Mouse (Mus musculus) left cerebral cortex, postnatal 10 days (tissue): ENCODE measurements around the gene Zfp706. TPM values are rescaled to one million over a fixed set of nuclear protein-coding genes. Genes with fewer than 3 reads are reported as not detected.
"Not testable (repeated sequence)": the region's sequence is repeated elsewhere in the genome, so short reads cannot be mapped to it uniquely, and the experiment has no call there.

Source experiments
- DNase-seq, 2 experiments: peaks; one replicate each; pipeline ENCODE4 v3.0.0; 2021 to 2022; ENCODE audit warnings: low spot score in 2 of 2, mixed read lengths in 1 of 2; ENCODE audit errors: extremely low spot score in 1 of 2
- intact Hi-C: fragments of 180-260 bp; cut with DNase I; formaldehyde crosslinking; loops from one replicate; pipeline ENCODE4 v1.15.1; 2025
- total RNA-seq, 2 experiments: library from RNA; stranded (reverse); gene quantifications; 2 replicates each; pipeline ENCODE4 v1.2.3; 2021

The Zfp706 gene
- total RNA-seq, 2 experiments from 2014 or later, result 246 TPM

DNA sequence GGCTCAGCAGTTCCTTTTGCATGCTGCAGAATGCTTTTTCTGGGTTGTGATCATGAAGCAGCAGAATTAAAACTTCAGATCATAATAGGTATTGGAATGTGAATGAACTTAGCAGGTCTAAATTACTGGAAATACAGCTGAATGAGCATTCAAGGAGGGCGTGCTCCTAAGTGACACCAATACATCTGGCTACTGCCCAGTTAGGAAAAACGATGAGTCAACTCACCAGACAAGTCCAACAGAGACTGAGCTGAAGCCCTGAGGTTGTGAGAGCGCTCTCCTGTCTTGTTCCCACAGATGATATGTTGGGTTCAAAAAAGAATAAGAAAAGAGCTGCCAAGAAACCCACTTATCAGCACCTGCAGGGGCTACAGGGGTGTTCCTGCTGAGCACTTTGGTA lies 11.9 kb upstream of the Zfp706 start:
- DNase-seq, result no peak
- intact Hi-C loops, result no loop called here

DNA sequence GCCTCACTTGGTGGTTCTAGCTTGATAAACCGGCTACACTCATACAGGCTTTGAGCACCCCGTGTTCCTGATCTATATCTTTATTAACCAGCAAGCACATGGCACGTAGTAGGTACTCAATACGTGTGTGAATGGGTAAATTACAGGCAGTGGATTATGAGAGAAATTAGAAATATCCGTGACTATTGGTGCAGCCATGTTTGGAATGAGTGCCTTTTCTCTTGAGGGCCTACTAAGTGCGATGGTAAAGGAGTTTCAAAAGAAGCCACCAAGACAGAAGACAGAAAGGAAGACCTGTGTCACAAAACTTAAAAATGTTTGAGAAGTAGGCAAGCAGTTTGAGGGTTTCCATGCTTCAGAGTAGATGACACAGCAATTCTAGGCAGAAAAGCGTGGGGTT lies 4.3 kb upstream of the Zfp706 start:
- no peak for DNase-seq
- intact Hi-C loops, result no loop called here

DNA sequence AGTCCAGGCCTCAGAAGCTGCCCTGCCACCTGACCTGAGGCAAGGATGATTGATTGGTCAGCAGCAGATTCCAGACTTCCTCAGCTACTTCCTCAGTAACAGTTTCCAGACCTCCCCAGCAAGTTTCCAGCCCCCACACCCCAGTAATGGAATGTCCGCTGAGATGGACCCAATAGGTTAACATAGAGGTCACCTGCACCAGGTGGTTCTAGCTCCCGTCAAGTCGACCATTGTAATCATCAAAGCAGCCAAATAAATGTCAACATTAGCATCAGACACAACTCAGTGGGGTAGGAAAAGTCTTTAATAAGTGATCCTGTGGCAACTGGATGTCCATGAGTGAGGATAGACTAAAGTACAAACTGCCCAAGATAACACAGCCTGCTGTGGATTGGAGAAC lies 3.7 kb upstream of the Zfp706 start:
- no peak for DNase-seq
- intact Hi-C loops, result no loop called here

DNA sequence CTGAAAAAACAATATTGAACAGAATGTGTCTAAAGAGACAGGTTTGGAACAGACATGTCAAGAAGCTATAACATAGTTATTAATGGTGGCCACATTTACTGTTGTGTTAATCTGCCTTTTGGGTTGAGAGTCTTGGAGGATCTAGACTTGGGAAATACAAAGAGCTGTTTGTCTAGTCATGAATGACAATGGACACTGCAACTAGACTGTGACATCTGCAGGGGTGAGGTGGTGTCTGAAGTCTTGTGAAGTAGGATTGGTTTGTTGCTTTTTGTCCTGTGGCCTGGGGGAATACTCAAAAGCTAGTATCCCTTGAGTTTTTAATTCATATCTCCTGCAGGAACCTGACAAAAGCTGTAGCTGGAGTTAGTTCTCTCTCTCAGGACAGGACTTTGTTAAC lies 973 bp upstream of the Zfp706 start:
- intact Hi-C loops, result loop anchor here (5.0 to 10.0 kb wide), 2 partner anchors 96 to 216 kb away; no protein-coding TSS in a partner anchor

DNA sequence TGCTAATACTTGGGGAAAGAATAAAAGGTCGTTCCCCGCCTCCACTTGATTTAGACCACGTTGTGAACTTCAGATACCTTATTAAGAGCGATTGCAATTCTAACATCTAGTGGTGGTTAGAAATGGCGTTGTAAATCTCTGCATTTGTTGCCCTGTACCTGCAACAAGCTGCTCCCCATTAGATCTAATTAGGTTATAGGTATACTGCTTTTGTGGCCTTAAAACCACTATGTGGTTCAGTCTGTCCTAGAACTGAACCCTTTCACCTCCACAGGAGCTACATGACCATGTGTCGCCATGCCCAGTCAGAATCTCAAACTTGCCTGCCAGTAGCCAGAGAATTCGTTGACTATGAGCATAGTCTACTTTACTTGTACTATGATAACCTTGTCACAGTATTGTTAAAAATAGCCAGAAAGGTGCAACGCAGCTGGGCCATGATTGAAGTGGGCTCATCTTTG lies 416 bp upstream of the Zfp706 start:
- intact Hi-C loops, result loop anchor here (2.0 to 10.0 kb wide), 3 partner anchors 69 to 216 kb away; no protein-coding TSS in a partner anchor

More for the DNA sequence above, 973 bp upstream of the Zfp706 start:
- no peak for DNase-seq

GRCm38 (mm10) chr15:37006475-37007164 lies 953 bp downstream of the Zfp706 start:
- DNase-seq, result no peak
- intact Hi-C loops, result loop anchor here (2.0 to 10.0 kb wide), 3 partner anchors 68 to 214 kb away; no protein-coding TSS in a partner anchor

More for the DNA sequence above, 416 bp upstream of the Zfp706 start:
- DNase-seq, result no peak

DNA sequence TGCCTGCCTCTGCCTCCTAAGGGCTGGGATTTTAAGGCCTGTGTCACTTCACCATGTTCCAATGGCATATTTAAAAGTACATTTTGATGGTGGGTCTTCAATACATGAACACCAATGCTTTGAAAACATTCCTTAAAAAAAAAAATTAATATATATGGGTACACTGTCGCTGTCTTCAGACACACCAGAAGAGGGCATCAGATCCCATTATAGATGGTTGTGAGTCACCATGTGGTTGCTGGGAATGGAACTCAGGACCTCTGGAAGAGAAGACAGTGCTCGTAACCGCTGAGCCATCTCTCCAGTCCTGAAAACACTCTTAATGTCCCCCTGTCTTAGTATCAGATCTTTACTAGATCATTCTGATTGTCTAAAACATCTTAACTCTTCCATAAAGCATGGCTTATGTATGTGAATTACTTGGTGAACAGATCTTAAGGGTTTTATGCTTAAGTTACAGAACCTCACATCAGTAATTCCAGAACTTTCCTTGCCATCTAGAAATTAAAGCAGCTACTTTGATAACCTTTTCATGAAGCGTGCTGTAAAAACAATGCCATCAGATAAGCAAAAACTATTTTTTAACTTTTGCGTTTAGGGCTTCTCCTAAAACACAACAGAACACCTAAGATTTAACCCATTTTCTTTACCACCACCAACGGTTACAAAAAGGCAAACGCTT lies 1.6 kb downstream of the Zfp706 start:
- DNase-seq, result no peak

DNA sequence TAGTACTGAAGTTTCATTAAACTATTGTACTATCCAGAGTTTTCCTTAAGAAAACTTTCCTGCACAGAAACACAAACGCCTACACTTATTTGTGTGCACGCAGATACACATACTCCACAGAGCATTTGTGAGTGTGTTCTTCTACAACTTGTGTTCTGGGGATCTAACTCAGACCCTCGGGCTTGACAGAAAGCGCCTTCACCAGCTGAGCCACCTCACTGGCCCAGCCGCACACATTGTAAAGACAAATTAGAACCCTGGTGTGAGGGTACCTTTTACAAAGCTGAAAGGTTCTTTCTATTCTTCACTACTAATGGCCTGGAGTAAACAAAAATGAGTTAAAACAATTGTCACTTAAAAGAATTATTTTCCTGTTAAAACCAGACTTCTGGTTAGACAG lies 2.7 kb downstream of the Zfp706 start:
- DNase-seq, result no peak
- intact Hi-C loops, result loop anchor here (5.0 to 10.0 kb wide), 2 partner anchors 100 to 213 kb away; no protein-coding TSS in a partner anchor

More for the DNA sequence above, 1.6 kb downstream of the Zfp706 start:
- intact Hi-C loops, result loop anchor here (2.0 to 10.0 kb wide), 3 partner anchors 67 to 214 kb away; no protein-coding TSS in a partner anchor

DNA sequence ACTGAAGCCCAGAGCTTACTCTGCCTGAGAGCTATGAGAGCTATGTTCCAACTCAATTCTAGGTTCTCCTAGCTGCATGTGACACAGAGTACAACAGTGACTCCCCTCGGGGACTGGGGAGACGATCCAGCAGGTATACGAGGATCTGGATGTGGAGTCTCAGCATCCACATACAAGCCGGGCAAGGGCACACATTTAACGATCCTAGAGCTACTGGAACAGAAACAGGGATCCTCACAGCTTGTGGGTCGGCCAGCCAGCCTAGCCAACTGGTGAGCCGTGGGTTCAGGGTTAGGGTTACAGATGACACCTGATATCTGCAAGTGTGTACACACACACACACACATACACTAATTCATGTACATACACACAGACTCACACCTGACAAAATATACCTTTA lies 5.3 kb downstream of the Zfp706 start:
- DNase-seq, result no peak
- intact Hi-C loops, result loop anchor here (10.0 kb wide), 1 partner anchor 103 kb away; no protein-coding TSS in a partner anchor

DNA sequence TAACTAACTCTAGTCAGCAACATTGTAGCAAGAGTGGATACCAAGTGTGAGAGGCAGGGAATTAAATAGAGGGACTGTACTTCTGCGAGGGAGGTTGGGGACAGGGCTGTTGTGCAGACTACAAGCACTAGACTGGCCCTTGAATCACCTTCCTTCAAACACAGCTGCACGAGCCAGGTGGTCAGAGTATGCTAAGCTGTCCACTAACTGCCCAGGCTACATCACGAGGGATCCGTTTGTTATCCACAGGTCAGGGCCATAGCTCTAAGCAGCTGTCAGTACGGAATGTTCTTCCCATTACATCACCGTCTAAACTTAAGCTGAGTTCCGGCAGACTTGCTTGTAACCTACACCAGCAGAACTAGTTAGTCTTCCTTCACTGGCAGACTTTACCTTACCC lies 8.0 kb downstream of the Zfp706 start:
- intact Hi-C loops, result loop anchor here (10.0 kb wide), 1 partner anchor 105 kb away; no protein-coding TSS in a partner anchor
- not testable (repeated sequence) for DNase-seq

DNA sequence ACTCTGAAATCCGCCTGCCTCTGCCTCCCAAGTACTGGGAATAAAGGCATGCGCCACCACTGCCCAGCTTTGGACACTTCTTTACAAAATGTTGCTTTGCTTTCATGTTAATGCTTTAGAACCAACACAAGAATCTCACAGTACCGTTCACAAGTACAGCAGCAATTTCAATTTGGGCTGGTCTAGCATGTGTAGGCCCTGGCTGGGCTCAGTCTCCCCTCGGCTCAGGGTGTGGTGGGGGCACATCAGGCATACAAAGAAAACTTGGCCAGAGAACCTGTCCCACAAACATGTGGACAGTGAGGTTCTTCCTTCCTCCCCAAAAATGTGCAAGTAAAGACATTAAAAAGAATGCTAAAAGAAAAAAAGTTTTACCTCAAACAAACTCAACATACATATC lies 12.4 kb downstream of the Zfp706 start:
- DNase-seq, result no peak
- intact Hi-C loops, result no loop called here

GRCm38 (mm10) chr15:36994665-36995064 lies 12.9 kb downstream of the Zfp706 start:
- no peak for DNase-seq
- intact Hi-C loops, result no loop called here

DNA sequence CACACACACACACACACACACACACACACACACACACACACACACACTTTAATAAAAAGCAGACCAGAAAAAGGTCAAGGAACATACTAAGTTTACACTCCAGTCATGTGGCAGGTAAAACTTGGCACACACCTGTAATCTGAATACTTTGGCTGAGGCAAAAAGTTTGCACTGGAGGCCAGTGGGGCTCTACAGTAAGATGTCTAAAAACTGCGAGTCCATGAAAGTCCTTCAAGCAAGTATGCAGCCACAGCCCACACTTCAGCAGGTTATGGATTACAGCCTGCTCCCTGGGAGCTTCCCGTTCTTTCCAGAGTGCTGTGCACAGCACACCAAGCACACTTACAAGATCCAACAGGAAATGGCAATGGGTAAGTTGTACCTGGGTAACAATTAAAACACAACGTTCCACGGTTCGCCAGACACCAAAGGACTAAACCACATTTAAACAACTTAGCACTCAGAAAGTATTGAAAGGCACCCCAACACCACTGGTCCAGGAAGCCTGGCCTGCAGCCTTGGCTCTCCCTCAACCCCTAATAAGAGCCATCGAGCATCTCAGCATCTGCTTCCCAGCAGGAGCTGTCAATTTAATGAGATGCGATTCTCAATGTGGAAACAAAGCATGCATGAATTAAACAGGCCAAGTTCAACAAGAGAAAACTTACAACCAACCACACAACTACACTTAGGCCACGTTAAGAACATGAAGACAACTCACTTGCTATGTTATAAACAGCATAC lies 14.0 kb downstream of the Zfp706 start:
- intact Hi-C loops, result no loop called here
- no peak for DNase-seq

DNA sequence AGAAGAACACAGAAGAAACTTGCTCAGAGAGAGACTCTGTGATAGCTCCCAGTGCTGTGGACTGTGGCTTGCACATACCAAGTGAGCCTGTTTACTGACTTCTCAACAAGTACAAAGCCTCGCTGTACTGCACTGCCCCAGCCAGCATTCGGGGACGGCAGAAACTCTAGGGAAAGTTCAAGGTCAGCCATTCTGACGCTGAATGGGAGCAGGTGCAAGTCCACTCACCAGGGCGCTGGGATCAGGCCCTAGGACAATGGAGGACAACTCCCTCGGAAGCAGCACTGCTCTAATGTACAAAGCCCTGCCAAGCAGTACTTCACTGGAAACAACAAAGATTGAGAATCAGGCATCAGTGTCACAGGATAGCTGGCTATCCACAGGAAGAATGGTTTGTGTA lies 16.2 kb downstream of the Zfp706 start:
- intact Hi-C loops, result no loop called here
- no peak for DNase-seq

- intact Hi-C loops, result no loop called here
Observed at GRCm38 (mm10) chr15:36989922-36990321, 17.7 kb downstream of the Zfp706 start.

GRCm38 (mm10) chr15:36988718-36989115 lies 18.9 kb downstream of the Zfp706 start:
- DNase-seq, result no peak
- intact Hi-C loops, result no loop called here

More at GRCm38 (mm10) chr15:36989922-36990321, 17.7 kb downstream of the Zfp706 start:
- no peak for DNase-seq

GRCm38 (mm10) chr15:36987976-36988717 lies 19.4 kb downstream of the Zfp706 start:
- DNase-seq, result no peak
- intact Hi-C loops, result no loop called here

DNA sequence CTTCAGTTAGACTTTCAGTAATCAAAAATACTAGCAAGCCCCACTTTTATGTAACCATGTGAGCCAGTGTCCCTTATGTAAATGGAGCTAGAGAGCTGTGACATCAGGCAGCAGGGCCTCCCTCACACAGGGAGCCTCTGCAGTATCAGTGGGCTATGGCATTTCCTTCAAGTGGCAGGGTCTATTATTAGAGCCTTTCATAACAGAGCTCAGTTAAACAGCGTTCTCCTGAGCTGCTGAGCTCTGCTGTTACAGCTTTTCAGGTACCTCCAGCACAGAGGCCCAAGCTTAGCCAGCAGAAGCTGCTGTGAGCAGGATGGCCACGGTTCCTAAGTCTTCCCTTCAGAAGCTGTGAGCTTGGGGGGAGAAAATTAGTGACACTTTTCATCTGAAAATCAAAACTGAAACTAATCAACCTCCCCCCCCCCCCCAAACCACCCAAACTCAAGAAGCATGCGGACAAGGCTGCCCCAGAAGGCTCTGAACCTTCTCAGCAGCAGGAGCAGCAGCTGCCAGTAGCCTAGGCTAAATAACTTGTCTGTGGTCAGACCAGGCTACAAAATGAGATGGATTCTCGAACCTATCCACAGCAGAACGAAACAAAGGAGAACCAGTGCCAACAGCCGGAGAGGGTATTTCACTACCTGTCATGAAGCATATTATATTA lies 20.2 kb downstream of the Zfp706 start:
- DNase-seq, result no peak
- intact Hi-C loops, result no loop called here
